Mouse (Mus musculus) embryonic facial prominence, embryonic 13.5 days (tissue): ENCODE measurements around the gene Heg1. TPM values are rescaled to one million over a fixed set of nuclear protein-coding genes. Genes with fewer than 3 reads are reported as not detected.

Source experiments
- ATAC-seq: fragments of 200-750 bp; cut with Nextera tagmentation; 2 replicates; pipeline ENCODE4 v1.8.0; 2017; ENCODE audit warnings: low read depth; ENCODE audit not compliant: insufficient number of reproducible peaks, insufficient read depth, low FRiP score, low TSS enrichment
- H3K27ac ChIP-seq: fragments of 300-500 bp; sonication (generic); 2 replicates; pipeline ENCODE4 v1.5.1; 2015; ENCODE audit warnings: moderate library complexity, mild to moderate bottlenecking, inconsistent platforms
- H3K27me3 ChIP-seq: fragments of 300-500 bp; sonication (generic); 2 replicates; pipeline ENCODE4 v1.6.1; 2015; ENCODE audit warnings: mild to moderate bottlenecking, inconsistent platforms
- H3K36me3 ChIP-seq: fragments of 300-500 bp; sonication (generic); 2 replicates; pipeline ENCODE4 v1.6.1; 2015; ENCODE audit warnings: mild to moderate bottlenecking, inconsistent platforms
- H3K4me1 ChIP-seq: fragments of 300-500 bp; sonication (generic); 2 replicates; pipeline ENCODE4 v1.6.1; 2015; ENCODE audit warnings: inconsistent platforms
- H3K4me2 ChIP-seq: fragments of 300-500 bp; sonication (generic); 2 replicates; pipeline ENCODE4 v1.6.1; 2015; ENCODE audit warnings: moderate library complexity, mild to moderate bottlenecking, inconsistent platforms
- H3K4me3 ChIP-seq: fragments of 300-500 bp; sonication (generic); 2 replicates; pipeline ENCODE4 v1.5.1; 2015; ENCODE audit warnings: mild to moderate bottlenecking, inconsistent platforms
- H3K9ac ChIP-seq: fragments of 300-500 bp; sonication (generic); 2 replicates; pipeline ENCODE4 v1.6.1; 2015; ENCODE audit warnings: mild to moderate bottlenecking, inconsistent platforms
- H3K9me3 ChIP-seq: fragments of 300-500 bp; sonication (generic); 2 replicates; pipeline ENCODE4 v1.6.1; 2016; ENCODE audit warnings: inconsistent platforms
- WGBS: fragments of 180-500 bp; shearing (Covaris S2); methylation state at CpG from one replicate; pipeline ENCODE4 v1.1.7; 2015; ENCODE audit warnings: mixed read lengths; 5-methylcytosine and 5-hydroxymethylcytosine counted together
- polyA plus RNA-seq: library from polyadenylated mRNA; unstranded; fragments of >200 nt; fragmentation: Nextera tagmentation; extraction: Ambion mirVana; gene quantifications from 2 replicates; pipeline ENCODE4 v1.2.1, GENCODE M21; 2015

The Heg1 gene
- polyA plus RNA-seq, 1 experiment from 2014 or later: 12.6 TPM

- H3K4me3 ChIP-seq: no peak overlapping the region
- H3K9ac ChIP-seq: no peak overlapping the region
- no peaks in the 10 kb centered on the region for H3K9me3 ChIP-seq
- ATAC-seq: no peak
- H3K4me1 ChIP-seq: peaks cover 56% of the 10 kb centered on the region
- no peak overlapping the region for H3K4me2 ChIP-seq
- whole genome bisulfite sequencing: 59% methylated on average over 5 of the region's 5 CpGs
- H3K27me3 ChIP-seq: no peaks in the 10 kb centered on the region
- H3K36me3 ChIP-seq: no peaks in the 10 kb centered on the region
- no peak overlapping the region for H3K27ac ChIP-seq
Observed at GRCm38 (mm10) chr16:33735791-33736190, 51.6 kb downstream of the Heg1 start.

GRCm38 (mm10) chr16:33736746-33737145 is 52.6 kb downstream of the Heg1 start:
- 88% methylated on average over 6 of the region's 6 CpGs for WGBS
- Histone ChIP-seq H3K4me1 (peaks cover 66% of the 10 kb centered on the region), H3K4me2 (no peak overlapping the region), H3K4me3 (no peak overlapping the region), H3K36me3 (no peaks in the 10 kb centered on the region), H3K27me3 (no peaks in the 10 kb centered on the region), H3K9me3 (no peaks in the 10 kb centered on the region), H3K27ac (no peak overlapping the region), H3K9ac (no peak overlapping the region)
- ATAC-seq: no peak

- no peak overlapping the region for H3K4me2 ChIP-seq
Observed at GRCm38 (mm10) chr16:33738949-33739719, 55.0 kb downstream of the Heg1 start.

GRCm38 (mm10) chr16:33739802-33740201 is 55.6 kb downstream of the Heg1 start:
- Histone ChIP-seq H3K36me3 (peaks cover 12% of the 10 kb centered on the region), H3K9ac (no peak overlapping the region), H3K27me3 (no peaks in the 10 kb centered on the region), H3K27ac (peak overlapping the region; percentile 62), H3K4me1 (peaks cover 43% of the 10 kb centered on the region), H3K4me3 (no peak overlapping the region), H3K4me2 (no peak overlapping the region), H3K9me3 (no peaks in the 10 kb centered on the region)
- ATAC-seq: no peak
- WGBS: 51% methylated on average over 3 of the region's 3 CpGs

More at GRCm38 (mm10) chr16:33738949-33739719, 55.0 kb downstream of the Heg1 start:
- H3K27me3 ChIP-seq: no peaks in the 10 kb centered on the region
- WGBS: 43% methylated on average over 7 of the region's 7 CpGs
- no peak overlapping the region for H3K9ac ChIP-seq
- H3K36me3 ChIP-seq: peaks cover 12% of the 10 kb centered on the region
- peak overlapping the region; percentile 62 for H3K27ac ChIP-seq
- no peak for ATAC-seq
- H3K4me3 ChIP-seq: no peak overlapping the region
- H3K4me1 ChIP-seq: peaks cover 50% of the 10 kb centered on the region
- H3K9me3 ChIP-seq: no peaks in the 10 kb centered on the region

- Histone ChIP-seq H3K4me1 (peaks cover 42% of the 10 kb centered on the region), H3K9ac (no peak overlapping the region), H3K36me3 (peaks cover 12% of the 10 kb centered on the region), H3K27me3 (no peaks in the 10 kb centered on the region), H3K4me3 (no peak overlapping the region), H3K27ac (no peak overlapping the region), H3K4me2 (no peak overlapping the region), H3K9me3 (no peaks in the 10 kb centered on the region)
- ATAC-seq: no peak
- 58% methylated on average over 6 of the region's 6 CpGs for WGBS
Observed at GRCm38 (mm10) chr16:33740416-33740815, 56.2 kb downstream of the Heg1 start.

GRCm38 (mm10) chr16:33741795-33742194 is 57.6 kb downstream of the Heg1 start:
- Histone ChIP-seq H3K27me3 (no peaks in the 10 kb centered on the region), H3K36me3 (peaks cover 12% of the 10 kb centered on the region), H3K9me3 (no peaks in the 10 kb centered on the region), H3K4me1 (peaks cover 40% of the 10 kb centered on the region), H3K4me2 (no peak overlapping the region), H3K9ac (no peak overlapping the region), H3K27ac (no peak overlapping the region), H3K4me3 (no peak overlapping the region)
- ATAC-seq: no peak
- WGBS: 46% methylated on average over 5 of the region's 5 CpGs

- H3K9ac ChIP-seq: no peak overlapping the region
- H3K9me3 ChIP-seq: no peaks in the 10 kb centered on the region
- H3K4me3 ChIP-seq: no peak overlapping the region
- H3K27me3 ChIP-seq: no peaks in the 10 kb centered on the region
- peaks cover 40% of the 10 kb centered on the region for H3K4me1 ChIP-seq
- H3K36me3 ChIP-seq: peaks cover 12% of the 10 kb centered on the region
- no peak overlapping the region for H3K4me2 ChIP-seq
- no peak for ATAC-seq
- no peak overlapping the region for H3K27ac ChIP-seq
- 80% methylated on average over 9 of the region's 9 CpGs for WGBS
Observed at GRCm38 (mm10) chr16:33742233-33742632, 58.1 kb downstream of the Heg1 start.

GRCm38 (mm10) chr16:33744622-33745419 is 60.7 kb downstream of the Heg1 start:
- Histone ChIP-seq H3K27ac (no peak overlapping the region), H3K9me3 (no peaks in the 10 kb centered on the region), H3K4me2 (no peak overlapping the region), H3K36me3 (peaks cover 12% of the 10 kb centered on the region), H3K4me1 (peaks cover 22% of the 10 kb centered on the region), H3K4me3 (no peak overlapping the region), H3K27me3 (no peaks in the 10 kb centered on the region), H3K9ac (no peak overlapping the region)
- 57% methylated on average over 7 of the region's 7 CpGs for WGBS
- no peak for ATAC-seq

- WGBS: 85% methylated on average over 7 of the region's 7 CpGs
- peaks cover 12% of the 10 kb centered on the region for H3K36me3 ChIP-seq
Observed at GRCm38 (mm10) chr16:33745457-33745856, 61.3 kb downstream of the Heg1 start.

GRCm38 (mm10) chr16:33746074-33746676 is 62.0 kb downstream of the Heg1 start:
- Histone ChIP-seq H3K27me3 (no peaks in the 10 kb centered on the region), H3K9ac (no peak overlapping the region), H3K4me2 (no peak overlapping the region), H3K4me1 (peaks cover 10% of the 10 kb centered on the region), H3K36me3 (peaks cover 14% of the 10 kb centered on the region), H3K9me3 (no peaks in the 10 kb centered on the region), H3K4me3 (no peak overlapping the region), H3K27ac (no peak overlapping the region)
- WGBS: 89% methylated on average over 10 of the region's 10 CpGs
- peak; percentile 52; the same call in 1 of the 2 replicates for ATAC-seq

More at GRCm38 (mm10) chr16:33745457-33745856, 61.3 kb downstream of the Heg1 start:
- H3K9ac ChIP-seq: no peak overlapping the region
- no peaks in the 10 kb centered on the region for H3K9me3 ChIP-seq
- no peak overlapping the region for H3K27ac ChIP-seq
- no peak for ATAC-seq
- no peak overlapping the region for H3K4me2 ChIP-seq
- no peak overlapping the region for H3K4me3 ChIP-seq
- H3K27me3 ChIP-seq: no peaks in the 10 kb centered on the region
- H3K4me1 ChIP-seq: peaks cover 16% of the 10 kb centered on the region

GRCm38 (mm10) chr16:33747346-33747954 is 63.3 kb downstream of the Heg1 start:
- no peak for ATAC-seq
- 59% methylated on average over 7 of the region's 7 CpGs for WGBS
- Histone ChIP-seq H3K27ac (no peak overlapping the region), H3K9me3 (no peaks in the 10 kb centered on the region), H3K36me3 (peaks cover 19% of the 10 kb centered on the region), H3K4me2 (no peak overlapping the region), H3K4me3 (no peak overlapping the region), H3K9ac (no peak overlapping the region), H3K4me1 (0 out of 2 replicates have a peak, but pooled peaks cover 4% of the 10 kb centered on the region), H3K27me3 (no peaks in the 10 kb centered on the region)
